Mouse (Mus musculus) inflammation-experienced regulatory T-cells, adult 6 months (primary cell): Measurements from ENCODE around the gene Lysmd4. TPM values are rescaled to one million over a fixed set of nuclear protein-coding genes. Genes with fewer than 3 reads are reported as not detected.
A peak's percentile ranks its signal among the peaks of the same experiment; 100 is the strongest.

Experiments
- ATAC-seq: one replicate; pipeline ENCODE4 v1.8.0; 2017
- polyA plus RNA-seq, 3 experiments: library from polyadenylated mRNA; unstranded; fragments of 100-300 nt; shearing (Covaris generic); gene quantifications; one replicate each; pipeline ENCODE4 v1.2.1; 2017

Gene Lysmd4
- 1 to 10 TPM; 3.8 to 7.0 (median 6.9) TPM for polyA plus RNA-seq

DNA sequence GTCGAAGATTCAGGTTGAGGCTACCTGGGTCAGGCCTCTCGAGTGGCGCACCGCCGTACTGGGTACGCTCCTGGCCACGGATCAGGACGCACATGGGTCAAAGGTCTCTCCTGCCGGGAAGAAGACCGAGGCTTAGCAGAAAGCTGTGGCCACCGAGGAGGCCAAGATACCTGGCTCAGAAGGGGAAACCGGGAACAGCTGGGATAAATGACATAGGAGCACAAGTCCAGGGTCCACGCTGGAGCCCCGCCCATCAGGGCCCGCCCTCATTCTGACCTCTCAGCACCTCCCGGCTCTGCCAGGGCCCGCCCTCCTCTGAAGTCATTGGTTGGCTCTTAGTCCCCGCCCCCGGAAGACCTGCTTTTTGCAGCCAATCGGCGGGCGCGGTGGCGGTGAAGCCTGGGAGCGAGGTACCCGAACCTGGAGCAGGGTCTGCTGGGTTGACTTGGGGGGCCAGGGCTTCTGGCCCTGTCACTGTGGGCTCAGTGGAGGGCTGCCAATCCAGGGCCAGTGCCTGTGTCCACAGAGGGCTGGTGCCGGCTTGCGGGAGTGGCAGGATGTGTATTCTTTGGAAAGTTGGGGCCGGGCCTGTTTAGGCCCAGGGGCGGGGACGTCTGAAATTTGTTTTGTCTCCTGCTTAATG lies at the start of gene Lysmd4:
TSS of gene Lysmd4 (plus strand) at position 325 of the 643 bp plus-strand sequence.
- ATAC-seq, result peak; percentile 98

GRCm38 (mm10) chr7:67173522-67174195 lies 48.7 kb upstream of the Lysmd4 start:
- no peak for ATAC-seq

GRCm38 (mm10) chr7:67183786-67184185 lies 38.6 kb upstream of the Lysmd4 start:
- no peak for ATAC-seq

DNA sequence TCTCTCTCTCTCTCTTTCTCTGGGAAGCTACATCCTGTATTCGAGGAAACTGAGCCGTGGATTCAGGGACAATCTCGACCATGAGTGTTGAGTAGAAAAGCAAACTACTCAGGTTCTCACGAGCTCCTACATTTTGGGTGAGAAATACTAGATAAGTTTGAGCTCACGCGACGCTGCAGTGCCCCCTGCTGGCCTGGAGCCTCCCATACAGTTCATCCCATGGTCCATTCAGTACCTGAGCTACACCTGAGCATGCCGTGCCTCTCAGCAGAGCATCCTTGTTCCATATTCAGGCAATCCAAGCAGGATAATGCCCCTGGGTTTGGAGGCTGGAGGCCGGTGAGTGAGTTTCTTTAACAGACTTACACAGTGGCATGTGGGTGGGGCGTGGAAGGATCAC lies 22.9 kb upstream of the Lysmd4 start:
- peak; percentile 52 for ATAC-seq

GRCm38 (mm10) chr7:67203625-67204024 lies 18.7 kb upstream of the Lysmd4 start:
- ATAC-seq, result no peak

- no peak for ATAC-seq
These were observed 16.5 kb upstream of the Lysmd4 start for GRCm38 (mm10) chr7:67205734-67206425.

GRCm38 (mm10) chr7:67206496-67206895 lies 15.8 kb upstream of the Lysmd4 start:
- ATAC-seq, result no peak

DNA sequence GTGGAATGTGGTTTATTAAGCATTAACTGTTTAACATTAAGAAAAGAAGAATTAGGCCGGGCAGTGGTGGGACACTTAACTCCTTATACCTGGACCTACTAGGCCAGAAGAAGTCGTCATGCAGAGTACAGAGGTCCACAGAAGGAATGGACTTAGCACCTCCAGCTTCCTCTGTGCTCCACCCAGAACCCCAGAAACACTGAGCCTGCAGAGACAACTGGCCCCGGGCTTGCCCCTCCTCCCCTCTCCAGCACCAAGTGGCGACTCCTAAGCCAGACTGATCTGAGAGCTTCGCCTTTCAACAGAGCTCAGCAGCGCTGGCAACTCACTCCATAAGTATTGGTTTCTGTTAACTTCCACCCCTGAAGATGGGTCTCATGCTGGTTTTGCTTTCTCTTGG lies 14.6 kb upstream of the Lysmd4 start:
- no peak for ATAC-seq

DNA sequence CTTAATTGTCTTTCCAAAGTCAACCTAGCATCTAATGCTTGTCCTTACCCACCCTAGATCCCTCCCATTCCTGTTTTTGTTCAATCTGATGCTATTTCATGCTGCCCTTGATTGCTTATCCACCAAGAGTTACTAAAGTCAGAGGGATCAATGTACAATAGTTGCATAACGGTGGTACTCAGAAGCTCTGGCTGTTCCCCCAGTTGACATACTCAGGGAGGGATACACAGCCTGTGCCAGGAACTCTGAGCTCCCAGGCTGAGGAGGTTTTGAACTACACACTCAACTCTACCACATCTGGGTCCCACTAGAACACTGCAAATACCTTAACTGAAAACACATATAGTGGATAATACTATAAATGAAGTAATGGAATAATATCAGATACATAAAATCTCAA lies 14.0 kb upstream of the Lysmd4 start:
- ATAC-seq, result no peak

GRCm38 (mm10) chr7:67210004-67210833 lies 12.1 kb upstream of the Lysmd4 start:
- no peak for ATAC-seq

DNA sequence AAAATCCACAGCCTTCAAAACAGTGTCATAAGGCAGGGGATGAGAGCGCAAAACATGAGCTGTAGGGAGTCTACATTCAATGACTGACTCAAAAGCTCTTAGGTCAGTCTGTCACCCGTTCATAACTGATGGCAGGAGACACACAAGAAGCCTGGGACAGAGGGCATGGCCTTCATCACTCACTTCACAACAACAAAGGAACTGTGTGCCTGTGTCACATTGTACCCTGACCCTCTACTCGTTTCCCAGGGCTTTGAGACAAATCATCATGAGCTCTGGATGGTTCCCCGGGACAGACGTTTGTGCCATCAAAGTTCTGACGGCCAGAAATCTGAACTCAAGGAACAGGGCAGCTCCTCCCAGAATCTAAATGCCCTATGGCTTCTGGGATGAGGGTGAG lies 11.0 kb upstream of the Lysmd4 start:
- ATAC-seq, result no peak

DNA sequence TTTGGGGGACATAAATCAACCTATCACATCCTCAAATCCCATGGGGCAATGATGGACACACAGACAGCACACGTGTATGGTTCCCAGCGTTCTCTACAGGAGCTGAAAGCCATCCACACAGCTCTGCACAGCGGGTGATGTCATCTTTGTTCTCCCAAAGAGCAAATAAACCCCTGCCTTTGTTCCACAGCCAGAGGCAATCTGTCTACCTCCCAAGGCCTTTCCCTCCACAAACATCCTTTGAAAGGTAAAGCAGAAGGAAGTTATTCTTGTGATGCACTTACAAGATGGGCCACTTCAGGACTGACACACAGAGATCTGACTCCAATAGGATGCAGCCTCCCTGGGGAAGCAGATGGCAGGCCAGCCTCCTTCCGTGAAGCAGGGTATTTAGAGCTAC lies 10.4 kb upstream of the Lysmd4 start:
- no peak for ATAC-seq

DNA sequence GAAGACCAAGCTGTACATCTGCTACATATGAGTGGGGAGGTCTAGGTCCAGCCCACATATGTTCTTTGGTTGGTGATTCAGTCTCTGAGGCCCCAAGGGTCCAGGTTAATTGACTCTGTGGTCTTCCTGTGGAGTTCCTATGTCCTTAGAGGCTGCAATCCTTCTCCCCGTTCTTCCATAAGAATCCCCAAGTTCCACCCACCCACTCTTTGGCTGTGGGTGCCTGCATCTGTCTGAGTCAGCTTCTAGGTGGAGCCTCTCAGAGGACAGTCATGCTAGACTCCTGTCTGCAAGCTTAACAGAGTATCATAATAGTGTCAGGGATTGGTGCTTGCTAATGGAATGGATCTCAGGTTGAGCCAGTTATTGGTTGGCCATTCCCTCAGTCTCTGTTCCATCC lies 8.8 kb upstream of the Lysmd4 start:
- ATAC-seq, result no peak

- no peak for ATAC-seq
These were observed 6.0 kb upstream of the Lysmd4 start for GRCm38 (mm10) chr7:67216351-67216750.

DNA sequence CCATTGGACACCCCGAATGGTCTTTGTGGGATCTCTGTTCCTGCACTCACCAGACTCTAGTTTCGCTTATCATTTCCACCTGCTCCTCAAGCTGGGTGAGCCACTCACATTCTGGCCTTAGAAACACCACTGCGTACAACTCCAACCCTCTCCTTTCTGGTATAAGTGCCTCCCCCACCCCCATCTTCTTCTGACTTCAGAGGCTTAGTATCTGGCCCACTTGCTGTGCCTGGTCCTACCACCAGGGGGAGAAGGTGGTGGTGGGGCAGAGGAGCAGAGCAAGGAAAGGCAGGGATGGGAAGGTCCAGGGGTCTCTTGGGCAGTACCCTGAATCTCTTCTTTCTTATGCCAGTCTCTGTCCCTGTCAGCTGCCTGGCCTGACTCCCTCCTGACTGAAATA lies 5.3 kb upstream of the Lysmd4 start:
- peak; percentile 70 for ATAC-seq

- no peak for ATAC-seq
These were observed 3.7 kb downstream of the Lysmd4 start for GRCm38 (mm10) chr7:67225943-67226625.

DNA sequence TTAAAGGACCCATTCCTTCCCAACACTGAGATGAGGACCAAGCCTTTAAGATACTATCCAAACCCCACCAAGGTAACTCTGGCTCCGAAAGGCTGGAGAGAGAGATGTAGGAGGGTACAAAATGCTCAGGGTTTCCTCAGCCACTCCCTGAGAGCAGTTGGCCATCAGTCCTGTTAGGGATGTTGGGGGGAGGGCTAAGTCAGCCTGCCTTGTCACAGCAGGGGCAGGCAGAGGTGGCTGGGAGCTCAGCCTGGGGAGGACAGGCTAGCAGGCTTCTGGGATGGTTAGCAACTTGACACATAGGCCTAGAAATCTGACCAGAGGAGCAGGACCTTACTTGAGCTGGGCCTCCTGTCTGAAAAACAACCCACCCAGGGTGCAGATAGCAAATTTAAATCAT lies 5.2 kb downstream of the Lysmd4 start:
- no peak for ATAC-seq

DNA sequence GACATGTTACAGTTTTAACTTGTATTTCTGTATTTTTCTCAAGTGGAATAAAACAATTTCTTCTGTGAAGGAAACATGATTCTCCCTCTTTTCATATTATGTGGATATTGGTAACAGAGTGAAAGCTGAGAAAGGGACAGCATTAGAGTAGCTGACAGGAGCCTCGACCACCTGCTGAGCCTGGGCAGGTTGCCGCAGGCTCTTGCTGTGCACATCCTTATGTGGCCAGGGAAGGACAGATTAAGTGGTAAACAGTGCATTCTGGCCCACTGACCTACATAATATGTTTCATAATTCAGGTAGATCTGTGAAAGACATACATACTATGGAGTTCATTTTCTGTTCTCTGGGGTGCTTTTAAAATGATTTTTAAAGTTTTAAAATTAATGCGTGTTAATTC lies 6.0 kb downstream of the Lysmd4 start:
- ATAC-seq, result no peak

- peak; percentile 76 for ATAC-seq
These were observed 6.7 kb downstream of the Lysmd4 start for GRCm38 (mm10) chr7:67228891-67229602.

- no peak for ATAC-seq
These were observed 7.4 kb downstream of the Lysmd4 start for GRCm38 (mm10) chr7:67229701-67230100.

GRCm38 (mm10) chr7:67230221-67230620 lies 7.9 kb downstream of the Lysmd4 start:
- ATAC-seq, result no peak
